In the genomic region with DNA sequence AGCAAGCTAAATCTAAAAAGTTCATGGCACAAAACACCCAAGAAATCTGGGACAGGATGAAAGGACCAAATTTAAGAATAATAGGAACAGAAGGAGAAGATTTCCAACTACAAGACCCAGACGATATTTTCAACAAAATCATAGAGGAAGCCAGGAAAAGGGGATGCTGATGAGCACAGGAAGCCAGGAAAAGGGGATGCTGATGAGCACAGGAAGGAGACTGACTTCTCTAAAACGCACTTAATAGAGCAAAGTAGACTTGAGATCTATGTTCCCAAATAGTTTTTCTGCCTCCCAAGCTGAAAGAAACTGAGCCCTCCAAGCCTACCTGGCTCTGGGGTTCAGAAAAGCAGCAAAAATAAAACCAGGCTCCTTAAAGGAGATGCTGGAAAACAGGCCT, we compare ENCODE assay signal across 7 mouse cellular contexts. TPM values are rescaled to one million over a fixed set of nuclear protein-coding genes. Genes with fewer than 3 reads are reported as not detected.
A peak's percentile ranks its signal among the peaks of the same experiment; 100 is the strongest.
DNase-seq lines count a peak whose midpoint lies in the region; ATAC-seq and TF ChIP-seq lines count a peak whose summit lies in the region.

No protein-coding gene starts in this region.

- H3K4me3 ChIP-seq in kidney, adult 2 months (ENCODE audit: insufficient read depth, low read depth, low read length): no peak overlapping the region
- peak overlapping the region; percentile 16; the same call in 1 of the 2 replicates for H3K4me3 ChIP-seq in cortical plate, adult 2 months (ENCODE audit: insufficient read depth, low read length)
- H3K4me3 ChIP-seq in embryonic facial prominence, embryonic 15.5 days (replicated peaks): peak overlapping the region; percentile 74; the same call in 1 of the 2 replicates
- H3K4me3 ChIP-seq in midbrain, embryonic 13.5 days (replicated peaks): 0 out of 2 replicates have a peak overlapping the region, but pooled peaks have one; percentile 80

- H3K9me3 ChIP-seq in embryonic facial prominence, embryonic 15.5 days (replicated peaks): no peaks in the 10 kb centered on the region
- H3K9me3 ChIP-seq in midbrain, embryonic 13.5 days: no peaks in the 10 kb centered on the region

- 24% methylated on average over 2 of the region's 2 CpGs for WGBS in kidney, adult 2 months
- 36% methylated on average over 2 of the region's 2 CpGs for whole genome bisulfite sequencing in embryonic facial prominence, embryonic 15.5 days
- WGBS in midbrain, embryonic 13.5 days: 66% methylated on average over 2 of the region's 2 CpGs

- ATAC-seq in embryonic facial prominence, embryonic 15.5 days (ENCODE audit: insufficient number of reproducible peaks, low FRiP score, low TSS enrichment, low read depth): no peak
- ATAC-seq in midbrain, embryonic 13.5 days: no peak

- H3K36me3 ChIP-seq in kidney, adult 2 months (ENCODE audit: control insufficient read depth, insufficient read depth, low read length): no peaks in the 10 kb centered on the region
- H3K36me3 ChIP-seq in embryonic facial prominence, embryonic 15.5 days: no peaks in the 10 kb centered on the region
- peaks cover 6% of the 10 kb centered on the region; the same call in 1 of the 2 replicates for H3K36me3 ChIP-seq in midbrain, embryonic 13.5 days

- TF ChIP-seq CTCF in kidney, adult 2 months (conservative IDR thresholded peaks at IDR 0.05; ENCODE audit: insufficient read depth, insufficient read length, low read depth, low read length): no peak
- no peak for TF ChIP-seq CTCF in cortical plate, adult 2 months (IDR thresholded peaks at IDR 0.05; ENCODE audit: extremely low read depth, insufficient read depth, low read length)

- H3K27ac ChIP-seq in kidney, adult 2 months (ENCODE audit: insufficient read depth, low read depth, low read length): peak overlapping the region; percentile 96
- H3K27ac ChIP-seq in cortical plate, adult 2 months (ENCODE audit: insufficient read depth, low read length): peak overlapping the region; percentile 26; the same call in 1 of the 2 replicates
- peak overlapping the region; percentile 65; the same call in 1 of the 2 replicates for H3K27ac ChIP-seq in embryonic facial prominence, embryonic 15.5 days (replicated peaks)
- H3K27ac ChIP-seq in midbrain, embryonic 13.5 days: no peak overlapping the region

- DNase-seq in kidney, adult 2 months: no peak
- DNase-seq in kidney, adult 18-20 months: no peak
- DNase-seq in retina, postnatal 1 day: no peak
- DNase-seq in right cerebral cortex, postnatal 25 days: no peak

- TF ChIP-seq POLR2A in kidney, adult 2 months (IDR thresholded peaks at IDR 0.05; ENCODE audit: low read depth, low read length): no peak
- TF ChIP-seq POLR2A in cortical plate, adult 2 months (IDR thresholded peaks at IDR 0.05; ENCODE audit: extremely low read depth, insufficient read depth, low read length): no peak

- H3K4me1 ChIP-seq in kidney, adult 2 months (ENCODE audit: control insufficient read depth, insufficient read depth, low read length): peaks cover 30% of the 10 kb centered on the region
- H3K4me1 ChIP-seq in cortical plate, adult 2 months (ENCODE audit: control insufficient read depth, insufficient read depth, low read length): peaks cover 8% of the 10 kb centered on the region; the same call in 1 of the 2 replicates
- H3K4me1 ChIP-seq in embryonic facial prominence, embryonic 15.5 days: peaks cover 40% of the 10 kb centered on the region
- H3K4me1 ChIP-seq in midbrain, embryonic 13.5 days (replicated peaks): peaks cover 40% of the 10 kb centered on the region

- H3K4me2 ChIP-seq in embryonic facial prominence, embryonic 15.5 days (replicated peaks): peak overlapping the region; percentile 91
- peak overlapping the region; percentile 90 for H3K4me2 ChIP-seq in midbrain, embryonic 13.5 days (replicated peaks)

- H3K27me3 ChIP-seq in kidney, adult 2 months (replicated peaks; ENCODE audit: control insufficient read depth, insufficient read depth, low read length): no peaks in the 10 kb centered on the region
- no peaks in the 10 kb centered on the region for H3K27me3 ChIP-seq in embryonic facial prominence, embryonic 15.5 days
- H3K27me3 ChIP-seq in midbrain, embryonic 13.5 days: no peaks in the 10 kb centered on the region

- H3K9ac ChIP-seq in embryonic facial prominence, embryonic 15.5 days: no peak overlapping the region
- 0 out of 2 replicates have a peak overlapping the region, but pooled peaks have one; percentile 23 for H3K9ac ChIP-seq in midbrain, embryonic 13.5 days (replicated peaks)

RNA-seq across cellular contexts. Expression of a gene that starts 2.8 kb away (rescaled TPM):
- polyA plus RNA-seq in kidney, adult 2 months (2012; rRNA removed): 122 and 136 TPM in 2 replicates
- polyA plus RNA-seq in cortical plate, adult 2 months (2012; rRNA removed): 90.0 and 94.4 TPM in 2 replicates
- polyA plus RNA-seq in embryonic facial prominence, embryonic 15.5 days (2015; fragmentation: Nextera tagmentation; extraction: Ambion mirVana): 24.6 and 35.3 TPM in 2 replicates
- polyA plus RNA-seq in midbrain, embryonic 13.5 days (2015; fragmentation: Nextera tagmentation; extraction: Ambion mirVana): 12.0 and 12.1 TPM in 2 replicates
